Comparison of ENCODE assay signal across 22 mouse cellular contexts in the genomic region with DNA sequence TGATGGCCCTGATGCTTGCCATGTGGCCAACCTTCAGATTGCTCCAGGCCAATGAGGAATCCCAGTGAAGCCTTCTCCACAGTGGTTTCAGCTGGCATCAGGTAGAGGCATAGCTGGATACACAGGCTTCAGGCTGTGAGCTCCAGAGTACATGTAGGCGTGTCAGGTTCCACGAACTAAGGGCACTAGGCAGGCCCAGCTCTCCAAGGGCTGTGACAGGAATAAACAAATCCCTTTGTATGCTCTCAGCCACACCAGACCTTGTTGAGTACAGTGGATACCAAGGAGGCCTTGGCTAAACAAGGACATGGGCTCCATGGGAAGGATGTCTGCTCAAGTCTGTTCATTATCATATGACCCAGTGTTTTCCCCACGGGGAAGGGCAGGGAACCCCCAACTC.
A peak's percentile ranks its signal among the peaks of the same experiment; 100 is the strongest.
DNase-seq lines count a peak whose midpoint lies in the region; ATAC-seq and TF ChIP-seq lines count a peak whose summit lies in the region.
"Had no signal": no experiment of that assay in that cellular context is flagged by ENCODE, and none has a peak within 500 bp of the region (broad histone marks: within the 10 kb centered on the region; RNA-seq: fewer than 3 reads in every experiment).

No protein-coding gene starts in this region.

- H3K4me1 ChIP-seq in cortical plate, adult 2 months (ENCODE audit: control insufficient read depth, insufficient read depth, low read length) = peaks cover 4% of the 10 kb centered on the region; the same call in 1 of the 2 replicates
- no peaks in the 10 kb centered on the region for H3K4me1 ChIP-seq in stomach, embryonic 15.5 days
- H3K4me1 ChIP-seq: forebrain, embryonic 15.5 days had no signal

- TF ChIP-seq CTCF in layer of hippocampus, adult 2 months (conservative IDR thresholded peaks at IDR 0.05) = no peak
- TF ChIP-seq CTCF in cortical plate, adult 2 months (IDR thresholded peaks at IDR 0.05; ENCODE audit: extremely low read depth, insufficient read depth, low read length) = no peak

- H3K9ac ChIP-seq in stomach, embryonic 15.5 days = no peak overlapping the region
- H3K9ac ChIP-seq: embryonic facial prominence, embryonic 12.5 days; forebrain, embryonic 15.5 days; heart, embryonic 13.5 days; hindbrain, embryonic 13.5 days had no signal

- H3K4me2 ChIP-seq in stomach, embryonic 15.5 days = no peak overlapping the region
- H3K4me2 ChIP-seq: embryonic facial prominence, embryonic 12.5 days; forebrain, embryonic 15.5 days; heart, embryonic 13.5 days; hindbrain, embryonic 13.5 days had no signal

- no peaks in the 10 kb centered on the region for H3K27me3 ChIP-seq in stomach, embryonic 15.5 days (replicated peaks)
- H3K27me3 ChIP-seq: CH12.LX; embryonic facial prominence, embryonic 12.5 days; forebrain, embryonic 15.5 days; heart, embryonic 13.5 days; hindbrain, embryonic 13.5 days; Patski had no signal

- 73% methylated on average over 3 of the region's 3 CpGs for WGBS in stomach, embryonic 15.5 days

- no peaks in the 10 kb centered on the region for H3K36me3 ChIP-seq in stomach, embryonic 15.5 days
- H3K36me3 ChIP-seq: embryonic facial prominence, embryonic 12.5 days; forebrain, embryonic 15.5 days; heart, embryonic 13.5 days; hindbrain, embryonic 13.5 days had no signal

- no peaks in the 10 kb centered on the region for H3K9me3 ChIP-seq in stomach, embryonic 15.5 days
- H3K9me3 ChIP-seq: embryonic facial prominence, embryonic 12.5 days; forebrain, embryonic 15.5 days; heart, embryonic 13.5 days; hindbrain, embryonic 13.5 days had no signal

- no peak for DNase-seq in layer of hippocampus, adult 2 months (ENCODE audit: low spot score in 2 of 2)
- no peak for DNase-seq in layer of hippocampus, adult 9-10 months (ENCODE audit: low spot score)
- peak; percentile 47 for DNase-seq in lung, postnatal 10 days
- DNase-seq in kidney, adult 11 months = no peak
- DNase-seq in adrenal gland, adult 2 months = no peak
- DNase-seq: adrenal gland, postnatal 25 days; cerebellum, adult 11 months; cerebellum, adult 8-10 months; cerebellum, postnatal 14 days; gastrocnemius, postnatal 10 days; heart, postnatal 36 days had no signal

- ATAC-seq in stomach, embryonic 15.5 days (ENCODE audit: insufficient read depth, low FRiP score, low read depth) = peak; percentile 34; the same call in 1 of the 2 replicates
- ATAC-seq in monocyte, adult 5-6 weeks (replicated peaks; ENCODE audit: insufficient number of reproducible peaks, low FRiP score, low TSS enrichment, poor library complexity, severe bottlenecking) = no peak
- ATAC-seq: activated CD4-positive, CD25-positive, alpha-beta regulatory T cell, adult 4 months; forebrain, embryonic 15.5 days; hindbrain, postnatal 0 days; Patski had no signal

- no peak for TF ChIP-seq POLR2A in cortical plate, adult 2 months (IDR thresholded peaks at IDR 0.05; ENCODE audit: extremely low read depth, insufficient read depth, low read length)

- peak overlapping the region; percentile 80 for H3K27ac ChIP-seq in layer of hippocampus, adult 2 months
- peak overlapping the region; percentile 36; the same call in 1 of the 2 replicates for H3K27ac ChIP-seq in cortical plate, adult 2 months (ENCODE audit: insufficient read depth, low read length)
- no peak overlapping the region for H3K27ac ChIP-seq in stomach, embryonic 15.5 days
- H3K27ac ChIP-seq: embryonic facial prominence, embryonic 12.5 days; forebrain, embryonic 15.5 days; heart, embryonic 13.5 days; hindbrain, embryonic 13.5 days; hindbrain, postnatal 0 days had no signal

- H3K4me3 ChIP-seq in layer of hippocampus, adult 2 months = no peak overlapping the region
- H3K4me3 ChIP-seq in cortical plate, adult 2 months (ENCODE audit: insufficient read depth, low read length) = no peak overlapping the region
- no peak overlapping the region for H3K4me3 ChIP-seq in stomach, embryonic 15.5 days (replicated peaks)
- H3K4me3 ChIP-seq: embryonic facial prominence, embryonic 12.5 days; forebrain, embryonic 15.5 days; heart, embryonic 13.5 days; hindbrain, embryonic 13.5 days had no signal
